Mouse (Mus musculus) erythroblast, embryonic 14.5 days (primary cell): ENCODE data around the gene Knstrn.

Experiments used
- GATA1 ChIP-seq: IDR thresholded peaks from 2 replicates; pipeline ENCODE4 v1.6.1; 2012; ENCODE audit warnings: low read length, inconsistent platforms, mixed read lengths
- TAL1 ChIP-seq: IDR thresholded peaks from 3 replicates; pipeline ENCODE4 v1.6.1; 2012; ENCODE audit warnings: low read length, inconsistent platforms, mixed read lengths

GRCm38 (mm10) chr2:118806860-118807259, 6.9 kb upstream of the Knstrn start:
- TF ChIP-seq GATA1 (no peak), TAL1 (no peak)
